Mouse (Mus musculus) brain, embryonic 14.5 days (tissue): ENCODE measurements around the gene Gm10972.

ENCODE experiments used
- CTCF ChIP-seq: fragments of 200-500 bp; IDR thresholded peaks from 2 replicates; pipeline ENCODE4 v1.5.1; 2012; ENCODE audit warnings: inconsistent platforms, mild to moderate bottlenecking, moderate library complexity, borderline replicate concordance; ENCODE audit not compliant: insufficient read depth, insufficient read length; ENCODE audit errors: extremely low read depth
- POLR2A ChIP-seq: fragments of 200-500 bp; IDR thresholded peaks from 2 replicates; pipeline ENCODE4 v1.6.1; 2012; ENCODE audit warnings: mild to moderate bottlenecking, inconsistent platforms, borderline replicate concordance; ENCODE audit not compliant: poor library complexity, insufficient read depth, insufficient read length, severe bottlenecking; ENCODE audit errors: extremely low read depth

- TF ChIP-seq CTCF (no peak), POLR2A (no peak)
These were observed 13.0 kb upstream of the Gm10972 start for GRCm38 (mm10) chr3:94629876-94630275.
